Mouse (Mus musculus) G1E (cell line): ENCODE data around the gene P3h1.

ENCODE experiments used
- CTCF ChIP-seq: IDR thresholded peaks from 2 replicates; pipeline ENCODE4 v1.5.1; 2012; ENCODE audit warnings: low read depth, low read length, inconsistent platforms, mixed read lengths
- GATA1 ChIP-seq: IDR thresholded peaks from 2 replicates; pipeline ENCODE4 v1.6.1; 2012; ENCODE audit warnings: borderline replicate concordance, low read length, inconsistent platforms, mixed read lengths
- GATA2 ChIP-seq: IDR thresholded peaks from 2 replicates; pipeline ENCODE4 v1.6.1; 2012; ENCODE audit warnings: low read depth, low read length, inconsistent platforms, borderline replicate concordance
- POLR2AphosphoS5 ChIP-seq: IDR thresholded peaks from 2 replicates; pipeline ENCODE4 v1.6.1; 2012; ENCODE audit warnings: low read depth, low read length, inconsistent platforms; ENCODE audit not compliant: insufficient replicate concordance
- TAL1 ChIP-seq: conservative IDR thresholded peaks from 2 replicates; pipeline ENCODE4 v1.6.1; 2012; ENCODE audit warnings: low read depth, low read length, inconsistent platforms, mixed read lengths

- TF ChIP-seq CTCF (no peak), GATA1 (no peak), TAL1 (no peak), POLR2AphosphoS5 (no peak), GATA2 (no peak)
Observed at GRCm38 (mm10) chr4:119275226-119275625, 42.5 kb downstream of the P3h1 start.
